Mouse (Mus musculus): ENCODE measurements around the gene Slc39a11. TPM values are rescaled to one million over a fixed set of nuclear protein-coding genes. Genes with fewer than 3 reads are reported as not detected.

The Slc39a11 gene
- polyA plus RNA-seq, 1 experiment: 13.2 TPM

Other genes with a start within 250 kb of the Slc39a11 start
- 0.15 and 0.21 TPM in 2 replicates for gene Sstr2, start 30.7 kb downstream of the Slc39a11 start, polyA plus RNA-seq (2012; rRNA removed)
- gene Cog1, start 910 bp downstream of the Slc39a11 start, polyA plus RNA-seq (2012; rRNA removed): 40.7 and 42.7 TPM in 2 replicates
- gene Fam104a, start 34.1 kb upstream of the Slc39a11 start, polyA plus RNA-seq (2012; rRNA removed): 25.0 and 26.5 TPM in 2 replicates
- gene D11Wsu47e, start 34.3 kb upstream of the Slc39a11 start, polyA plus RNA-seq (2012; rRNA removed): 11.5 and 12.5 TPM in 2 replicates
- 0.38 and 0.44 TPM in 2 replicates for gene Cpsf4l, start 59.9 kb upstream of the Slc39a11 start, polyA plus RNA-seq (2012; rRNA removed)
- 19.8 and 27.1 TPM in 2 replicates for gene Cdc42ep4, start 101.8 kb upstream of the Slc39a11 start, polyA plus RNA-seq (2012; rRNA removed)

Measured in urinary bladder, adult 2 months (tissue).